Mouse (Mus musculus) cerebellum, postnatal 14 days (tissue): Measurements from ENCODE around the gene Hsd17b11.
"Not testable (repeated sequence)": the region's sequence is repeated elsewhere in the genome, so short reads cannot be mapped to it uniquely, and the experiment has no call there.

Experiments used
- DNase-seq, 2 experiments: peaks; one replicate each; pipeline ENCODE4 v3.0.0; 2021; ENCODE audit warnings: mixed read lengths in 2 of 2

The Hsd17b11 gene

GRCm38 (mm10) chr5:104035066-104035465 is 13.3 kb upstream of the Hsd17b11 start:
- DNase-seq = no peak

GRCm38 (mm10) chr5:104032434-104033097 is 10.8 kb upstream of the Hsd17b11 start:
- no peak for DNase-seq

- no peak for DNase-seq
Measured at GRCm38 (mm10) chr5:104025245-104025854, 3.6 kb upstream of the Hsd17b11 start.

- no peak for DNase-seq
Measured at GRCm38 (mm10) chr5:104024762-104025161, 3.0 kb upstream of the Hsd17b11 start.

DNA sequence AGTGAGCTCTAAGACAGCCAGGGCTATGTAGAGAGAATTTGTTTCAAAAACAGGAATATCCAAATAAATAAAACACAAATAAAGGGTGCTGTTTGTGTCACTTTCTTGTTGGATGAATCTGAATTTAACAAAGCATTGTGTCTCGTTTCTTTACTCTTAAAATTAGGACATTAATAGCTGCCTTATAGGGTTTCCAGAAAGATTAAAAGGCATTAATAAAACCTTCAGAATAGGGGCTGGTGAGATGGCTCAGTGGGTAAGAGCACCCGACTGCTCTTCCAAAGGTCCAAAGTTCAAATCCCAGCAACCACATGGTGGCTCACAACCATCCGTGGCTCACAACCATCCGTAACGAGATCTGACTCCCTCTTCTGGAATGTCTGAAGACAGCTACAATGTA is 2.5 kb upstream of the Hsd17b11 start:
- DNase-seq = not testable (repeated sequence)

DNA sequence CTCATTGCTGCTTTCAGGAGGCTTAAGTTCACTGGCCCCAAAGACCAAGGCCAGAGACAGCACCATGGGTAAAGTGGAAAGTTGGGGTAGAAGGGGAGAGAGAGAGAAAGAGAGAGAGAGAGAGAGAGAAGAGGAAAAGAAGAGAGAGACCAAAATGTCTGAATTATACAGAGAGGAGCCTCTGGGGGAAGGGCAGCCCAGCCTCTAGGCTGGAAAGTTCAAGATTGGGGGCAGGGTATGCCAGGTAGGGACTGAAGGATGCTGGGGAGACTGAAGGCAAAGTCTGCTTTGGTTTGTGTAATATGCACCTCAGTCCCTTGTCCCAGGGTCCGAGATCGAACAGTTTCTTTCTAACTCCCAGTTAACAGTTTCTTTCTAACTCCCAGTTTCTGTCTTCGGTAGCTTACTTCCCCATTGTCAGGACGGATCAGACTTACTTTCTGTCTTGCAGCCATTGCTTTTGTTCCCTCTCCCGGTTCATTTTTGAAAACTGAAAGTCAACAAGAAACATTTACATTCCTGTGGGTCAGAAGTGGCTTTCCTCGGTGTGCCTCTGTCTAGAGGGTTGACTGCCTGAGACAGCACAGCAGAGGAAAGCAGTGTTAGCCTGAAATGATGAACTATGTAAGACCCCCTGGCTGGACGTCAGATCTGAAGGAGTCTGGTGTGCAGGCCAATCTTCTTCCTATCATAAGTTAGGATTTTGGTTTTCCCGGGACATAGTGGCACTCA is 1.7 kb upstream of the Hsd17b11 start:
- DNase-seq = no peak

- DNase-seq = no peak
Measured at GRCm38 (mm10) chr5:104022558-104022957, 839 bp upstream of the Hsd17b11 start.

DNA sequence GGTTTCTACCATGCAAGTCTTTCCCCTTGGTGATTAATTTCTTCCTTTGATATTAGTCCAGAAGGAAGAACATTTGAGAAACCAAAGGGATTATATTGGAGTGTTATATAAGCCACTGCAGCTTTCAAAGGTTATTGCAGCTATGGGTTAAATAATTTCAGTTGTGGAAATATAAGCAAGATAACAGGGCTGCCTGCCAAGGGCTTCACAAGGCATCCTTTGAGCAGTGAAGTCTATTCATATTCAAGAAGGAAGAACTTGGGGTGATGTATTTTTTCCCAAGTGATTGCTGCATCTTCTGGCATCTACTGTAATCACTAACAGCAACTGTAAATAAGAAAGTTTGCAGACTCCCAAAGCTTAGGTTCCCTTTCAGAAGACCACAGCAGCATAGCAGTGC is 10.3 kb downstream of the Hsd17b11 start:
- no peak for DNase-seq

DNA sequence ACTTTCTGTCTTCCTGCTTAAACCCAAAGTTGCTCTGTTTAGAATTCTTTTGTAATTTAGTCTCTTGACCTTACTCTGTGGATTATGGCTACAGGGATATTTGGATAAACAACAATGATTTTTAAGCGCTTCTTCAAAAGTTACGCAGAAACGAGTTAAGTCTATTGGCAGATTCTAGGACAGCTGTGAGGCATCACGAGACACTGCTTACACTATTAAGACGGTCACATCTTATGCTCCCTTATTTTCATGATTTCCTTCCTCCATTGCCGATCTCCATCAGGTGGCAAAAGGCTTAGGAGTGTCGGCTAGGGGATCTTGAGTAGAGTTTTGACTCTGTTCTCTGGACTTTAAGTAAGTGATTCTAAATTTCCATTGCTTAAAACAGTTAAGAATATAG is 11.5 kb downstream of the Hsd17b11 start:
- no peak for DNase-seq

GRCm38 (mm10) chr5:104009421-104009820 is 12.3 kb downstream of the Hsd17b11 start:
- no peak for DNase-seq

GRCm38 (mm10) chr5:104007801-104008200 is 13.9 kb downstream of the Hsd17b11 start:
- DNase-seq = no peak

- DNase-seq = no peak
Measured at GRCm38 (mm10) chr5:104006811-104007210, 14.9 kb downstream of the Hsd17b11 start.

DNA sequence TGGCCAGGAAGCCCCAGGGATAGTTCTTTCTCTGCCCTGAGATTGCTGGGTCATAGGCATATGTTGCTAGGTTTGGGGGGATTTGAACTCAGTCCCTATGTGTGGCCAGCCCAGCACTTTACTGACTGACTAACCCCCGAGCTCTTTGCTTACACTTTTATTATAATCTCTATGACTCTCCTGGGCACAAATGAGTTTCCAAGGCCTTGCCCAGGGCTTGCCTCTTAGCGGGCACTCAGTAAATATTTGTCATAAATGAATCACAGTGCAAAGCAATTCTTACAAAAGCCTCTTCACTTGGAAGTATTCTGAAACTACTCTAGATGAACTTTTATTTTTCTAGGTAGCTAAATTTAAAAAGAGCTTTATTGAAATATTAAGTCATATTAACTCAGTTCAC is 17.8 kb downstream of the Hsd17b11 start:
- no peak for DNase-seq

DNA sequence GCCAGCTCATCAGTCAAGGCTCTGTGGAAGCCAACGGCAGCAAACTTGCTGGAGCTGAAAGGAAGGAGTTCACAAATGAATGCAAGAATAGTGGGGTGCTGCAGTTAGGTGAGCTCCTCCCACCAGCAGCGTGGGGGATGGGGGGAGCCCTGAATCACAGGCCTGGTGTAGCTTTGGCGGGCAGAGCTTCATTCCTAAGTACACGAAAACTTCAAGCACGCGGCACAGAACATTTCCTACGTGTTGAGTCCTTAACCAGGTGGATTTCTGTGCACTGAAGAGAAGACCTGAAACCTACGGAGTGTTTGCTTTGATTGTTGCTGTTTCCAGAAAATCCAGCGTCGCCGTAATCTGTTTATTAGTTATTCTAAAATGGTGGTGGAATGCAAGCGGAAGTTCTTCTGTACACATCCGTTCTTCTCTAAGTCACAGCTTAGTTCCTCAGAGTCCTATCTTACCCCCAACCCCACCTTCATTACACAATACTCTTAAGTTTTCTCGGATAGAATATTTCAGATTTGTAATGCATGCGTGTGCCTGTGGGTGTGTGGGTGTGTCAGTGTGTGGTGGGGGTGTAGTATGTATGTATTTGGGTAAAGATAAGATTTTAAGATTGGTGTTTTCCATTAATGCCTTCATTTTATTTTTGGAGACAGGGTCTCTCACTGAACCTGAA is 18.3 kb downstream of the Hsd17b11 start:
- no peak for DNase-seq

- DNase-seq = no peak
Measured at GRCm38 (mm10) chr5:104002549-104003255, 19.0 kb downstream of the Hsd17b11 start.

GRCm38 (mm10) chr5:103999738-104000137 is 22.0 kb downstream of the Hsd17b11 start:
- peak; percentile 86 to 90 for DNase-seq

DNA sequence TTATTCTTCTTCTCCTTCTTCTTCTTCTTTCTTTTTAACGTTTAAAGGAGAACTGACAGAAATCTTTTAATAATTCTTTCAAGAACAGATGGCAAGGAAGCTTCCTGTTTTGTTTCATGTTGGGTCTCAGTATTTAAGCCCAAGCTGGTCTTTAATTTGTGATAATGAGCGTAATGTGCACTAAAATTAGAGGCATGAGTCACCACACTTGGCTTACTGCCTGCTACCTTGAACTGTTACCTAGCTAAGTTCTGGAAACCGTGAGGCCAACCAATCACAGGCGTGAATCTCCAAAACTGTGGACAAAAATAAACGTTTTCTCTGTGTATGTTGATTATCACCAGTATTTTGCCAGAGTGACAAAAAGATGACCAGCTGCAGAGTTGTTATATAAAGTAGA is 23.0 kb downstream of the Hsd17b11 start:
- peak; percentile 59 to 65 for DNase-seq

DNA sequence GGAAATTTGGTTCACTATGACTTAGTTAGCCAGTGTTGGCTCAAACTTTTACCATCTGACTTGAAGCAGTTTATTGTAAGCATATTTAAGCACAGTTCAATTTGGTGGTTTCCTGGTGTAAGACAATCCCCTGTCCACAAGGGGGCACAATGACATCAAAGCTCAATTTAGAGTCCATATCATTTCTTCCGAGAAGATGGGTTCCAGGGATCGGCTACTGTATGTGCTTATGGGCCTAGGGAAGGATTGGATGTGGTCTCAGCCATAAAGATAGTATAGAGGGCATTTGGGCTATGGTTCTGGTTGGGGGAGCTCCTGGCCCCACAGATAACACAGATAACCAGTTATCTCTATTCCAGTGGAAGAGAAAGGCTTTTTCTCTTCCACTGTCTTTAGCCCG is 26.5 kb downstream of the Hsd17b11 start:
- DNase-seq = peak; percentile 34

- DNase-seq = no peak
Measured at GRCm38 (mm10) chr5:103994669-103995068, 27.1 kb downstream of the Hsd17b11 start.

DNA sequence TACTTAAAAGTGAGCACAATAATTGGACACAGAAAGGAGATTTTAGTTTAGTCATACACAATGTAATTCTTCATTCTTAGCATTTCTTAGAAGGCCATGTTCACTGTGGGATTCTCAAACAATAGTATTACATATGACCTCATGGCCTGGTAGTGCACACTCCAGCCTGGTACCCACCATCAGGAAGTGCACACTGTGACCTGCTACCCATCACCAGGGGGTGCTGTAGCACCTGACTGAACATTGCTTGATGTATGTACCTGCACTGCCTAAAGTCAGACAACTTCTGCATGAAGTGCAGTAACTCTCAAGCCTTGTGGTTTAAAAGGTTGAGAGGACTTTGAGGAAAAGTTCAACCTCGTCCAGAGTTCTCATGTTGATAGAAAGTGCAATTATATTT is 28.1 kb downstream of the Hsd17b11 start:
- no peak for DNase-seq

DNA sequence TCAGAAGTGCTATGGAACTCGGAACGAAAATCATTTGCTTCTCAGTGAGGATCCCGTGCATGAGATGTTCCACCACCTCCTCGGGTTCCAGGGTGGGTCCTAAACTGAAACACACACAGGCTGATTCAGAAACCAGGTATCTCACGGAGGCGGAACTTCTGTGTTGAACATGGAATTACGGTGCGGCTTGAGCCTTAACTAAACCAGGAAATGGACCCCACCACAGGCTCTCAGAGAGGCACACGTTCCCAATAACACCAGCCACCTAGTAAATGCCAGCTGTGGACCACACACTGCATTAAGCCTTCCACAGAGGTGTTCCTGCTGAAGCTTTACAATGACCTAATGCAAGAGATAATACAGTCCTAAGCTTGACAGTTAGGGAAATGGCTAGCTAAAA is 28.9 kb downstream of the Hsd17b11 start:
- DNase-seq = no peak

- no peak for DNase-seq
Measured at GRCm38 (mm10) chr5:103980705-103981560, 40.8 kb downstream of the Hsd17b11 start.
